Mouse (Mus musculus): ENCODE measurements around the gene Crybb2. TPM values are rescaled to one million over a fixed set of nuclear protein-coding genes. Genes with fewer than 3 reads are reported as not detected.
"Not testable (repeated sequence)": the region's sequence is repeated elsewhere in the genome, so short reads cannot be mapped to it uniquely, and the experiment has no call there.

Crybb2 gene
- polyA plus RNA-seq (2016; fragmentation: Nextera tagmentation; extraction: Ambion mirVana), result not detected in 2 replicates

DNA sequence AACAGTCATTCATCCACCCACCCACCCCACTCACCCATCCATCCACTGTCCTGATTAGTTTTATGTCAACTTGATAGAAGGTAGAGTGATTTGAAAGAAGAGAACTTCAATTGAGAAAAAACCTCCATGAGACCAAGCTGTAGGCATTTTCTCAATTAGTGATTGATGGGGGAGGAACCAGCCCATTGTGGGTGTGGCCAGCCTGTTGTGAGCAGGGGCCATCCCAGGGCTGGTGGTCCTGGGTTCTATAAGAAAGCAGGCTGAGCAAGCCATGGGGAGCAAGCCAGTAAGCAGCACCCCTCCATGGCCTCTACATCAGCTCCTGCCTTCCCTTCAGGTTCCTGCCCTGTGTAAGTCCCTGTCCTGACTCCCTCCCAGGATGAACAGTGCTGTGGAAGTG, at the start of gene Crybb2:
Crybb2 (minus strand) TSS at position 101 of the 400 bp plus-strand sequence.
- no peak within 1 kb of the TSS for H3K27ac ChIP-seq
- DNase-seq (ENCODE audit: low spot score), result no peak
- H3K9me3 ChIP-seq, result no peaks in the 10 kb centered on the region
- H3K4me1 ChIP-seq (replicated peaks), result peaks cover 3% of the 10 kb centered on the region; the same call in 1 of the 2 replicates
- H3K4me3 ChIP-seq, result no peak within 1 kb of the TSS
- no peaks in the 10 kb centered on the region for H3K36me3 ChIP-seq
- no peaks in the 10 kb centered on the region for H3K27me3 ChIP-seq (ENCODE audit: insufficient read depth, poor library complexity, severe bottlenecking)

DNA sequence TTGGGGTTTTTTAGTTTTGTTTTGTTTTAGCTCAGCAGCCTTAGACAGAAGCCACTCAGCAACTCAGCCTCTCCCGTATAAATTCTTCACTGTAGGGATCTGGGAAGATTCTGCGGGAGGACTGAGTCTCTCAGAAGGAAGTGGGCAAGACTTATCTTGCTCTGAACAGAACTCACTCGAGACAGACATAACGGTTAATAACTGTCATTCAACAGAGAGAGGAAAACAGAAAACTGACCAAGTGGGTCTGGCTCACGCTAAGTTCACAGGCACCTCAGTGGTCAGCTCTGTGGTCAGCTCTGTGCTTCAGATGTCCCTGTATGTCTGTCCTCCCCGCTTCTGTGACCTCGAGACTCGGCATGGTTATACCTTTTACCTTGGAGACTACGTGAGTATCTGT, 49.4 kb upstream of the Crybb2 start:
- peak overlapping the region; percentile 25; the same call in 1 of the 2 replicates for H3K27ac ChIP-seq
- 83% methylated on average over 9 of the region's 9 CpGs for WGBS
- H3K4me1 ChIP-seq (replicated peaks), result peaks cover 80% of the 10 kb centered on the region

GRCm38 (mm10) chr5:113118695-113119094, 48.8 kb upstream of the Crybb2 start:
- no peak for DNase-seq (ENCODE audit: low spot score)
- no peaks in the 10 kb centered on the region for H3K36me3 ChIP-seq
- no peak overlapping the region for H3K27ac ChIP-seq
- 0 out of 2 replicates have a peak, but pooled peaks cover 4% of the 10 kb centered on the region for H3K27me3 ChIP-seq (ENCODE audit: insufficient read depth, poor library complexity, severe bottlenecking)
- WGBS, result 47% methylated on average over 6 of the region's 6 CpGs
- no peak overlapping the region for H3K4me3 ChIP-seq
- H3K9me3 ChIP-seq, result no peaks in the 10 kb centered on the region
- H3K4me1 ChIP-seq (replicated peaks), result peaks cover 83% of the 10 kb centered on the region

More for the DNA sequence above, 49.4 kb upstream of the Crybb2 start:
- Histone ChIP-seq H3K27me3 (ENCODE audit: insufficient read depth, poor library complexity, severe bottlenecking) (0 out of 2 replicates have a peak, but pooled peaks cover 4% of the 10 kb centered on the region), H3K9me3 (no peaks in the 10 kb centered on the region), H3K36me3 (no peaks in the 10 kb centered on the region), H3K4me3 (no peak overlapping the region)
- no peak for DNase-seq (ENCODE audit: low spot score)

DNA sequence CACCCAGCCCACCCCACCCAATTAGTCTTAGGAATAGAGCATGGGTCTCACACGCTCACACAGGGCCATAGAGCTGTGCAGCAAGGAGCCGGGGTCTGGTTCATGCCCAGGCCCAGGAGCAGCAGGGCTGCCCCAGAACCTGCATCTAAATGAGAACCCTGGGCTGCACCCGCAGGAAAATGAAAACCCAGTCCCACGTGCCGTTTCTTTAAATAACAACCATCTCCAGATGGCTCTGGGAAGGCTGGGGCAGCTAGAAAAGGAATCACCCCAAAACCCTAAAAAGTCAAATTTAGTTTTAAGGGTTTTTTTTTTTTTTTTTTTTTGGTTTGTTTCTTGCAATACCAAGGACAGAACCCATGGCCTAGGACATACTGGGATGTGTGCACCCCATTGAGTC, 47.4 kb upstream of the Crybb2 start:
- DNase-seq (ENCODE audit: low spot score), result no peak
- Histone ChIP-seq H3K27ac (no peak overlapping the region), H3K4me3 (no peak overlapping the region), H3K27me3 (ENCODE audit: insufficient read depth, poor library complexity, severe bottlenecking) (0 out of 2 replicates have a peak, but pooled peaks cover 4% of the 10 kb centered on the region), H3K36me3 (no peaks in the 10 kb centered on the region), H3K9me3 (no peaks in the 10 kb centered on the region), H3K4me1 (replicated peaks) (peaks cover 86% of the 10 kb centered on the region)
- 90% methylated on average over 5 of the region's 5 CpGs for WGBS

DNA sequence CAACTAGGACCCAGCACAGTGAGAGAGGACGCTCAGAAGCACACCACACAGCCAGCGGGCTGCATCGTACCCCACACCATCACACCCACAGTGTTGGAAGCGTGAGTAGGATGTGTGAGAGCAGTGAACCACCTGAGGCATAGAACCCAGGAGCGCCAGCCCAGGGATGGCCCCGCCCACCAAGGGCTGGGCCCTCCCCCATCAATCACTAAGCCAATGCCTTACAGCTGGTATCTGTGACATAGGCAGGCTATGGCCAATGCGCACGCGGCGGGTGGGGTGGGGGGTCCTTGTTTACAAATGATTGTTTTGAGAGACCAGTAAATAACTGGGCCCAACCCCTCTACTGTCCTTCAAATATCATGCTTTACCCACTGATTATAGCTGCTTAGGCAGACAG, 46.0 kb upstream of the Crybb2 start:
- H3K36me3 ChIP-seq, result no peaks in the 10 kb centered on the region
- 0 out of 2 replicates have a peak, but pooled peaks cover 4% of the 10 kb centered on the region for H3K27me3 ChIP-seq (ENCODE audit: insufficient read depth, poor library complexity, severe bottlenecking)
- H3K4me1 ChIP-seq (replicated peaks), result peaks cover 80% of the 10 kb centered on the region
- no peak for DNase-seq (ENCODE audit: low spot score)
- no peak overlapping the region for H3K4me3 ChIP-seq
- H3K27ac ChIP-seq, result no peak overlapping the region
- no peaks in the 10 kb centered on the region for H3K9me3 ChIP-seq
- 69% methylated on average over 10 of the region's 10 CpGs for WGBS

GRCm38 (mm10) chr5:113114264-113115225, 44.6 kb upstream of the Crybb2 start:
- H3K4me3 ChIP-seq, result no peak overlapping the region
- H3K9me3 ChIP-seq, result no peaks in the 10 kb centered on the region
- H3K4me1 ChIP-seq (replicated peaks), result peaks cover 73% of the 10 kb centered on the region
- H3K27me3 ChIP-seq (ENCODE audit: insufficient read depth, poor library complexity, severe bottlenecking), result no peaks in the 10 kb centered on the region
- 54% methylated on average over 20 of the region's 20 CpGs for WGBS
- DNase-seq (ENCODE audit: low spot score), result no peak
- peak overlapping the region; percentile 56; the same call in 1 of the 2 replicates for H3K27ac ChIP-seq
- no peaks in the 10 kb centered on the region for H3K36me3 ChIP-seq

GRCm38 (mm10) chr5:113113120-113113519, 43.2 kb upstream of the Crybb2 start:
- 50% methylated on average over 5 of the region's 5 CpGs for WGBS
- H3K27ac ChIP-seq, result peak overlapping the region; percentile 53; the same call in 1 of the 2 replicates
- no peak overlapping the region for H3K4me3 ChIP-seq
- H3K9me3 ChIP-seq, result no peaks in the 10 kb centered on the region
- H3K4me1 ChIP-seq (replicated peaks), result peaks cover 60% of the 10 kb centered on the region
- DNase-seq (ENCODE audit: low spot score), result no peak
- H3K27me3 ChIP-seq (ENCODE audit: insufficient read depth, poor library complexity, severe bottlenecking), result no peaks in the 10 kb centered on the region
- H3K36me3 ChIP-seq, result no peaks in the 10 kb centered on the region

DNA sequence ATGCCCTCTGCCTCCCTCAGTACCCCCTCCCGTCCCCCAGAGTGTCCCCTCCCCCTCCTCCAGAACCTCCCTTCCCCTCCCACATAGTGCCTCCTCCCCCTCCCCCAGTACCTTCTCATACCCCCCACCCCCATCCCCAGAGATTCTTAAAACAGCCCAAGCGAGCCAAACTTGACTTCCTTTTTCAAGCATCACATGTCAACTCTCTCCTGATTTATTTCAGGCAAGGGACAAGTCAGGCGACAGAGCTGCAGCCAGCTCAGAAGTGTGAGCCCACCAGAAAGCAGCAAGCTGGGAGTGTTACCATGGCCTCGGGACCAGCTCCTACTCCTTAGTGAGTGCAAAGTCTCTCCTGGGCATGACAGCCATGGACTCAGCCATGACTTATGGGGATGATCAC, 41.4 kb upstream of the Crybb2 start:
- WGBS, result 22% methylated on average over 4 of the region's 4 CpGs
- H3K4me3 ChIP-seq, result no peak overlapping the region
- no peaks in the 10 kb centered on the region for H3K36me3 ChIP-seq
- no peak for DNase-seq (ENCODE audit: low spot score)
- no peaks in the 10 kb centered on the region for H3K27me3 ChIP-seq (ENCODE audit: insufficient read depth, poor library complexity, severe bottlenecking)
- peak overlapping the region; percentile 87 for H3K27ac ChIP-seq
- H3K9me3 ChIP-seq, result no peaks in the 10 kb centered on the region
- peaks cover 61% of the 10 kb centered on the region for H3K4me1 ChIP-seq (replicated peaks)

GRCm38 (mm10) chr5:113110929-113111328, 41.0 kb upstream of the Crybb2 start:
- peak overlapping the region; percentile 87 for H3K27ac ChIP-seq
- H3K4me1 ChIP-seq (replicated peaks), result peaks cover 57% of the 10 kb centered on the region
- H3K36me3 ChIP-seq, result no peaks in the 10 kb centered on the region
- no peaks in the 10 kb centered on the region for H3K27me3 ChIP-seq (ENCODE audit: insufficient read depth, poor library complexity, severe bottlenecking)
- no peaks in the 10 kb centered on the region for H3K9me3 ChIP-seq
- no peak for DNase-seq (ENCODE audit: low spot score)
- peak overlapping the region; percentile 6; the same call in 1 of the 2 replicates for H3K4me3 ChIP-seq
- 4% methylated on average over 1 of the region's 1 CpGs for WGBS

DNA sequence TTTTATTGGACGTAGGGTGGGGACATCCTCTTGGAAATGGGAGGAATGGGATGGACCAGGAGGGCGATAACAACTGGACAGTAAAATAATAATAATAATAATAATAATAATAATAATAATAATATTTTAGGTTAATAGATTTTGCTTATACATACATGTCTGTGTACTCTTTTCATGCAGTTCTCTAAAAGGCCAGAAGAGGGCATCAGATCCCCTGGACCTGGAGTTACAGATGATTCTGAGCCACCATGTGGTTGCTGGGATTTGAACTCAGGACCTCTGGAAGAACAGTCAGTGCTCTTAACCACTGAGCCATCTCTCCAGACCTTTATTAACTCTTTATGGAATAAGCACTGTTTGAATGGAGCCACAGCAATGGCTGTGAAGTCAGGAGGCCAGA, 39.7 kb upstream of the Crybb2 start:
- H3K36me3 ChIP-seq; H3K9me3 ChIP-seq; DNase-seq (ENCODE audit: low spot score); H3K4me3 ChIP-seq; H3K27me3 ChIP-seq (ENCODE audit: insufficient read depth, poor library complexity, severe bottlenecking); H3K27ac ChIP-seq: not testable (repeated sequence)
- peaks cover 47% of the 10 kb centered on the region for H3K4me1 ChIP-seq (replicated peaks)
- 87% methylated on average over 2 of the region's 2 CpGs for WGBS

- H3K4me3 ChIP-seq, result no peak overlapping the region
- no peak for DNase-seq (ENCODE audit: low spot score)
- H3K4me1 ChIP-seq (replicated peaks), result peaks cover 37% of the 10 kb centered on the region
- no peak overlapping the region for H3K27ac ChIP-seq
- 79% methylated on average over 11 of the region's 11 CpGs for WGBS
- no peaks in the 10 kb centered on the region for H3K27me3 ChIP-seq (ENCODE audit: insufficient read depth, poor library complexity, severe bottlenecking)
- no peaks in the 10 kb centered on the region for H3K9me3 ChIP-seq
- H3K36me3 ChIP-seq, result no peaks in the 10 kb centered on the region
Observed at GRCm38 (mm10) chr5:113108165-113108764, 38.3 kb upstream of the Crybb2 start.

DNA sequence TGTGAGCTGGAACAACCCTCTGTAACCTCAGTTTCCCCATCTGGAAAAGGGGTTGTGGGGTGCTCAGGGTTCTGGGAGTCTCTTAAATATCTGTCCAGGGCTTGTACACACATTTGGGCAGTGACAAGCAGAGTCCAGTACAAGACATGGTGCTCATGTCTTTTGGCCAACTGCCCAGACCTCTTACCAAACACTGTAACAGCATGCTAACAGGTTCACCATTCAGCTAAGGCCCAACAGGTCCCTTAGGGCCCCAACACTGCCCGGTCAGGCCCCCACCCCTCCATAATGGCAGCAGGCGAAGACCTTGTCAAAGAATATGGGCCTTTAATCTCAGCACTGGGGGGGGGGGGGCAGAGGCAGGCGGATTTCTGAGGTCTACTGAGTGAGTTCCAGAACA, 37.8 kb upstream of the Crybb2 start:
- Histone ChIP-seq H3K4me3 (no peak overlapping the region), H3K27me3 (ENCODE audit: insufficient read depth, poor library complexity, severe bottlenecking) (no peaks in the 10 kb centered on the region), H3K4me1 (replicated peaks) (peaks cover 37% of the 10 kb centered on the region), H3K27ac (no peak overlapping the region), H3K36me3 (no peaks in the 10 kb centered on the region), H3K9me3 (no peaks in the 10 kb centered on the region)
- no peak for DNase-seq (ENCODE audit: low spot score)
- 69% methylated on average over 3 of the region's 3 CpGs for WGBS

- H3K36me3 ChIP-seq, result no peaks in the 10 kb centered on the region
- H3K9me3 ChIP-seq, result no peaks in the 10 kb centered on the region
- no peak for DNase-seq (ENCODE audit: low spot score)
- H3K4me3 ChIP-seq, result no peak overlapping the region
- no peaks in the 10 kb centered on the region for H3K27me3 ChIP-seq (ENCODE audit: insufficient read depth, poor library complexity, severe bottlenecking)
- no peak overlapping the region for H3K27ac ChIP-seq
- peaks cover 43% of the 10 kb centered on the region for H3K4me1 ChIP-seq (replicated peaks)
- 78% methylated on average over 7 of the region's 7 CpGs for WGBS
Observed at GRCm38 (mm10) chr5:113106594-113106993, 36.7 kb upstream of the Crybb2 start.
